Mouse (Mus musculus) neural tube, embryonic 15.5 days (tissue): Measurements from ENCODE around the gene Pkp4. TPM values are rescaled to one million over a fixed set of nuclear protein-coding genes. Genes with fewer than 3 reads are reported as not detected.

ENCODE experiments used
- ATAC-seq: fragments of 200-750 bp; cut with Nextera tagmentation; 2 replicates; pipeline ENCODE4 v1.8.0; 2017; ENCODE audit warnings: mild to moderate bottlenecking, moderate TSS enrichment, moderate library complexity; ENCODE audit not compliant: low FRiP score
- H3K27ac ChIP-seq: fragments of 300-500 bp; sonication (generic); replicated peaks from 2 replicates; pipeline ENCODE4 v1.5.1; 2015; ENCODE audit warnings: mild to moderate bottlenecking, inconsistent platforms
- H3K27me3 ChIP-seq: fragments of 300-500 bp; sonication (generic); replicated peaks from 2 replicates; pipeline ENCODE4 v1.6.1; 2015; ENCODE audit warnings: inconsistent platforms
- H3K36me3 ChIP-seq: fragments of 300-500 bp; sonication (generic); 2 replicates; pipeline ENCODE4 v1.6.1; 2015; ENCODE audit warnings: inconsistent platforms
- H3K4me1 ChIP-seq: fragments of 300-500 bp; sonication (generic); 2 replicates; pipeline ENCODE4 v1.6.1; 2015; ENCODE audit warnings: inconsistent platforms
- H3K4me2 ChIP-seq: fragments of 300-500 bp; sonication (generic); 2 replicates; pipeline ENCODE4 v1.6.1; 2015; ENCODE audit warnings: inconsistent platforms, mild to moderate bottlenecking, moderate library complexity
- H3K4me3 ChIP-seq: fragments of 300-500 bp; sonication (generic); replicated peaks from 2 replicates; pipeline ENCODE4 v1.5.1; 2015; ENCODE audit warnings: mild to moderate bottlenecking, inconsistent platforms
- H3K9ac ChIP-seq: fragments of 300-500 bp; sonication (generic); replicated peaks from 2 replicates; pipeline ENCODE4 v1.6.1; 2015; ENCODE audit warnings: mild to moderate bottlenecking, inconsistent platforms
- H3K9me3 ChIP-seq: fragments of 300-500 bp; sonication (generic); replicated peaks from 2 replicates; pipeline ENCODE4 v1.6.1; 2016; ENCODE audit warnings: inconsistent platforms
- WGBS: fragments of 180-500 bp; shearing (Covaris S2); methylation state at CpG from one replicate; pipeline ENCODE4 v1.1.7; 2015; ENCODE audit warnings: mixed read lengths; 5-methylcytosine and 5-hydroxymethylcytosine counted together
- polyA plus RNA-seq: library from polyadenylated mRNA; unstranded; fragments of >200 nt; fragmentation: Nextera tagmentation; extraction: Ambion mirVana; gene quantifications from 2 replicates; pipeline ENCODE4 v1.2.1, GENCODE M21; 2015

Pkp4 gene
- polyA plus RNA-seq, 1 experiment from 2014 or later = 24.6 TPM

DNA sequence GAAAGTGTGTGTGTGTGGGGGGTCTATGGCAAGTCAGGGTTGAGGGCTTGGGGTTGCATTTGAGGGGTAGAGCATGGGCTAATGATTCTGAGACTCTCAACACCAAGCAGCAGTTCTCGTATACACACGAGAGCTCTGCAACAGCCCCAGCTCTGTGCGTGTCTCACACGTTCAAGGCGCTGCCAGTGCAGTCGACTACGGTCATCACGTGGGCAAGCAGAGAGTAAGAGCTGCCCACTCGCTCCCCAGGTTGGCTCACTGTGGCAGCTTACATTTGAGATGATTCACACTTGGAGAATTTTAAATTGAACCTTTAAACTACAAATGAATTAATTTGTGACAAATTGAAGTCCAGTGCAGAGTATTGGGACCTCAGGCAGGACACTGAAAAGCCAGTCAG, 44.4 kb downstream of the Pkp4 start:
- H3K4me2 ChIP-seq = no peak overlapping the region
- no peak overlapping the region for H3K9ac ChIP-seq
- no peaks in the 10 kb centered on the region for H3K36me3 ChIP-seq
- ATAC-seq = no peak
- peaks cover 19% of the 10 kb centered on the region for H3K4me1 ChIP-seq
- no peak overlapping the region for H3K4me3 ChIP-seq
- H3K27ac ChIP-seq = no peak overlapping the region
- H3K9me3 ChIP-seq = no peaks in the 10 kb centered on the region
- WGBS = 90% methylated on average over 9 of the region's 9 CpGs
- H3K27me3 ChIP-seq = no peaks in the 10 kb centered on the region

- Histone ChIP-seq H3K4me3 (no peak overlapping the region), H3K36me3 (no peaks in the 10 kb centered on the region), H3K9ac (no peak overlapping the region), H3K27me3 (no peaks in the 10 kb centered on the region), H3K9me3 (no peaks in the 10 kb centered on the region), H3K27ac (no peak overlapping the region), H3K4me1 (peaks cover 19% of the 10 kb centered on the region), H3K4me2 (no peak overlapping the region)
- 88% methylated on average over 2 of the region's 2 CpGs for WGBS
- no peak for ATAC-seq
Measured at GRCm38 (mm10) chr2:59206190-59206589, 45.5 kb downstream of the Pkp4 start.

GRCm38 (mm10) chr2:59207240-59207639, 46.6 kb downstream of the Pkp4 start:
- Histone ChIP-seq H3K9ac (no peak overlapping the region), H3K36me3 (no peaks in the 10 kb centered on the region), H3K4me3 (no peak overlapping the region), H3K27ac (no peak overlapping the region), H3K9me3 (no peaks in the 10 kb centered on the region), H3K4me2 (no peak overlapping the region), H3K4me1 (peaks cover 19% of the 10 kb centered on the region), H3K27me3 (no peaks in the 10 kb centered on the region)
- 74% methylated on average over 4 of the region's 4 CpGs for WGBS
- ATAC-seq = no peak

- H3K9ac ChIP-seq = no peak overlapping the region
- no peak overlapping the region for H3K4me3 ChIP-seq
- H3K27ac ChIP-seq = no peak overlapping the region
- no peak overlapping the region for H3K4me2 ChIP-seq
- no peak for ATAC-seq
- no peaks in the 10 kb centered on the region for H3K36me3 ChIP-seq
- no peaks in the 10 kb centered on the region for H3K27me3 ChIP-seq
- no peaks in the 10 kb centered on the region for H3K9me3 ChIP-seq
- WGBS = 57% methylated on average over 5 of the region's 5 CpGs
- H3K4me1 ChIP-seq = peaks cover 18% of the 10 kb centered on the region
Measured at GRCm38 (mm10) chr2:59207725-59208124, 47.1 kb downstream of the Pkp4 start.

- no peak overlapping the region for H3K4me3 ChIP-seq
- ATAC-seq = no peak
- 82% methylated on average over 9 of the region's 9 CpGs for WGBS
- H3K4me1 ChIP-seq = peaks cover 13% of the 10 kb centered on the region
- H3K36me3 ChIP-seq = no peaks in the 10 kb centered on the region
- no peak overlapping the region for H3K9ac ChIP-seq
- H3K9me3 ChIP-seq = no peaks in the 10 kb centered on the region
- no peak overlapping the region for H3K27ac ChIP-seq
- H3K4me2 ChIP-seq = no peak overlapping the region
- H3K27me3 ChIP-seq = no peaks in the 10 kb centered on the region
Measured at GRCm38 (mm10) chr2:59208276-59208675, 47.6 kb downstream of the Pkp4 start.

DNA sequence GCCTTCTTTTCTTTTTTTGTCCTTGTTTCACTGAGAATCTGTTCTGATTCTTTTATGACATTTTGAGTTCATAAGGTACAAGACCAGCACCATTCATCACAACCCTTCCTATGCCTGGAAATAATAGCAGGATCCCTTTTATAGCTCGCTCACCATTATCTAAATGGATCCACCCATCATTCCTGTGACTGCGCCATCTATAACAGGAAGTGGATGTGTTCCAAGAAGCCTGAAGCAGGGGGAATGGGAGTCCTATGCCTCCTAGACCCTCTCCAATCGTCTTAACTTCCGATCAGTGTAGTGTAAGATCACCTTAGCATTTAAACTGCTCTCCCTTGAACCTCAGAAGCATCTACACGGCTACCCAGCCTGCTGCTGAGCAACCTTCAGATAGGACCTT, 50.4 kb downstream of the Pkp4 start:
- Histone ChIP-seq H3K27ac (no peak overlapping the region), H3K4me3 (no peak overlapping the region), H3K36me3 (no peaks in the 10 kb centered on the region), H3K27me3 (no peaks in the 10 kb centered on the region), H3K9ac (no peak overlapping the region), H3K4me1 (peaks cover 6% of the 10 kb centered on the region; the same call in 1 of the 2 replicates), H3K9me3 (no peaks in the 10 kb centered on the region), H3K4me2 (no peak overlapping the region)
- 94% methylated on average over 5 of the region's 5 CpGs for WGBS
- ATAC-seq = no peak

GRCm38 (mm10) chr2:59212430-59212829, 51.8 kb downstream of the Pkp4 start:
- no peak for ATAC-seq
- no peaks in the 10 kb centered on the region for H3K9me3 ChIP-seq
- H3K4me3 ChIP-seq = no peak overlapping the region
- H3K36me3 ChIP-seq = no peaks in the 10 kb centered on the region
- H3K27me3 ChIP-seq = no peaks in the 10 kb centered on the region
- H3K4me2 ChIP-seq = no peak overlapping the region
- WGBS = 88% methylated on average over 4 of the region's 4 CpGs
- H3K4me1 ChIP-seq = peaks cover 3% of the 10 kb centered on the region; the same call in 1 of the 2 replicates
- no peak overlapping the region for H3K9ac ChIP-seq
- H3K27ac ChIP-seq = no peak overlapping the region

DNA sequence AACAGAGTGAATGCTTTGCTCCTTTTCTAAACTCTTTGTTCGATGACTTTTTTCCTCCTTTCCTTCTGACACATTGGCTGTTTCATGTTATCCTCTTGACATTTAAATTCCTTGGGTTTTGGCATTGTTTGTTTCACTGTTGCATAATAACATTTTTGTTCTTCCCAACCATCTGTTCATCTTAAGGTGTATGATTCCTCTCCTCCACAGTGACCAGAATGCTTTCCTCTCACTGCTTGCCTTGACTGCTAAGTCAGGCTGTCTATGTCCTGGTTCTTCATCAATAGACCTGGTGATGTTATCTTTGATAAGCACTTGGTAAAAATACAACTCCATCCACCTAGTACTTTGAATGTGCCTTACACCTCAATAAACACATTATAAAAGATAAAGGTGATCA, 52.2 kb downstream of the Pkp4 start:
- no peaks in the 10 kb centered on the region for H3K27me3 ChIP-seq
- H3K9me3 ChIP-seq = no peaks in the 10 kb centered on the region
- H3K9ac ChIP-seq = no peak overlapping the region
- no peak overlapping the region for H3K4me2 ChIP-seq
- 94% methylated on average over 1 of the region's 1 CpGs for WGBS
- no peak overlapping the region for H3K4me3 ChIP-seq
- ATAC-seq = no peak
- H3K4me1 ChIP-seq = no peaks in the 10 kb centered on the region
- no peaks in the 10 kb centered on the region for H3K36me3 ChIP-seq
- H3K27ac ChIP-seq = no peak overlapping the region

- Histone ChIP-seq H3K4me2 (no peak overlapping the region), H3K4me1 (peaks cover 3% of the 10 kb centered on the region; the same call in 1 of the 2 replicates), H3K4me3 (no peak overlapping the region), H3K36me3 (no peaks in the 10 kb centered on the region), H3K9me3 (no peaks in the 10 kb centered on the region), H3K27ac (no peak overlapping the region), H3K9ac (no peak overlapping the region), H3K27me3 (no peaks in the 10 kb centered on the region)
- no peak for ATAC-seq
- 95% methylated on average over 6 of the region's 6 CpGs for WGBS
Measured at GRCm38 (mm10) chr2:59217931-59218330, 57.3 kb downstream of the Pkp4 start.

DNA sequence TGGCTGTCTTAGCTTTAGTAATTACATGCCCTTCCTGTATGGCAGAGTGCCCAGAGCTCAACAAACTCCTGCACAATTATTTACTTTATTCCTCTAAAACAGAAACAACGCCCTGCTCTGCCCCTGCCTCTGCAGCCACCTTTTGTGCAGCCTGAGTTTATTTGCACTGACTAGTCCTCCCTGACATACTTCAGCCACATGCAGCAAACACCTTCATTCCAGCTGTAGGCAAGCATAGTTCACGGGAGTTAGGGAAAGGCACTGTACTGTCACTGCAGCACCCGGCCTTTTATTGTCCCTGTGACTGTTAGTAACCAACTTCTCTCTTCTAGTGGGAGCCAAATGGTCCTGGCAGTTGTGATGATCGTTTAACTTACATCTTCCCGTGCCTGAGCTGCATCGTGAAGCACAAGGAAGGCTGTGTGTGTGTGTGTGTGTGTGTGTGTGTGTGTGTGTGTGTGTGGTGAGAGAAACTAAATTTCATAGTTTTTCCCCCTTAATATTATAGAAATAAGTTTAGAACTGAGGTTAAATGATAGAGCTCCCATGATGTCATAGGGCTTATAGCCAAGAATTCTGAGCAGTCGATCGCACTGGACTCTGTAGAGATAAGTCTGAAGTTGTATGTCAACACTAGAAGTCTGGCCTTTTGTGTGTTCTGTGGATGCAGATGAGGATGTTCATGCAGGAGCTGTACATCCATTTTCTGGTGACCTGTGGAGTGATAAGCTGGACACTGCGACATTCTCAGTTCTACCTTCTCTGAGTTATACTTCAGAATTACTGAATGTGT, 59.5 kb downstream of the Pkp4 start:
- H3K27me3 ChIP-seq = no peaks in the 10 kb centered on the region
- WGBS = 52% methylated on average over 9 of the region's 9 CpGs
- H3K27ac ChIP-seq = no peak overlapping the region
- H3K4me3 ChIP-seq = no peak overlapping the region
- H3K36me3 ChIP-seq = no peaks in the 10 kb centered on the region
- no peak for ATAC-seq
- no peak overlapping the region for H3K4me2 ChIP-seq
- H3K4me1 ChIP-seq = peaks cover 3% of the 10 kb centered on the region; the same call in 1 of the 2 replicates
- H3K9ac ChIP-seq = no peak overlapping the region
- H3K9me3 ChIP-seq = no peaks in the 10 kb centered on the region

GRCm38 (mm10) chr2:59226383-59226782, 65.7 kb downstream of the Pkp4 start:
- no peak overlapping the region for H3K9ac ChIP-seq
- H3K36me3 ChIP-seq = no peaks in the 10 kb centered on the region
- WGBS = 81% methylated on average over 4 of the region's 4 CpGs

DNA sequence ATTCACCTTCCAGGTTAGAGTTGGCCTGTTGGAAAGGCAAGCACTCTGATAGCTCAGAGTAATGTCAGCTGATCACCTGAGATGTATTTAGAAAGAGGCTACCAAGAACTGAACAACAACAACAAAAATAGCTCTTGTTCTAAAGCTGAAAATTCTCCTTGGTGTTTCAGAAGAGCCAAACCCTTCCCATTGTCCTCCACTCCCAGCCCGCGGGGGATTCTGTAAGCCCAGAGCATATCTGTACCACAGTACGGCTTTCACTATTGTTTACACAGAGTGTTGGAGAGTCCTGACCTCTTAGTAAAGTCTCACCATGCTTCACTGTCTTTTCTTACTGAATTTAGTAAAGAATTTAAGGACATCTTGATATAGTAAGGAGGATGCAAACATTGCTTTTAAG, 66.4 kb downstream of the Pkp4 start:
- H3K27me3 ChIP-seq = no peaks in the 10 kb centered on the region
- ATAC-seq = no peak
- H3K9me3 ChIP-seq = no peaks in the 10 kb centered on the region
- no peak overlapping the region for H3K9ac ChIP-seq
- 78% methylated on average over 3 of the region's 3 CpGs for WGBS
- H3K27ac ChIP-seq = no peak overlapping the region
- no peak overlapping the region for H3K4me3 ChIP-seq
- H3K4me2 ChIP-seq = no peak overlapping the region
- H3K36me3 ChIP-seq = no peaks in the 10 kb centered on the region
- no peaks in the 10 kb centered on the region for H3K4me1 ChIP-seq

More at GRCm38 (mm10) chr2:59226383-59226782, 65.7 kb downstream of the Pkp4 start:
- ATAC-seq = no peak
- Histone ChIP-seq H3K4me3 (no peak overlapping the region), H3K27ac (no peak overlapping the region), H3K9me3 (no peaks in the 10 kb centered on the region), H3K4me1 (no peaks in the 10 kb centered on the region), H3K27me3 (no peaks in the 10 kb centered on the region), H3K4me2 (no peak overlapping the region)
